Mouse (Mus musculus): ENCODE results near the gene Parm1. TPM values are rescaled to one million over a fixed set of nuclear protein-coding genes. Genes with fewer than 3 reads are reported as not detected.

The Parm1 gene
- polyA plus RNA-seq, 1 experiment from 2014 or later, result 18.9 TPM

Other genes starting within 250 kb of the Parm1 start
- 0.09 TPM in 1 of 2 replicates, not detected in the other for gene Btc, start 114.6 kb upstream of the Parm1 start, polyA plus RNA-seq (2016; fragmentation: Nextera tagmentation; extraction: Ambion mirVana)